Mouse (Mus musculus): ENCODE measurements at regions not wholly inside any gene's neighbourhood (a gene's known extent, or its start where the extent isn't known, plus 50 kb on each side); places are given as distances from the start of the nearest gene placed in this dataset.

- no peak for DNase-seq
Measured at GRCm38 (mm10) chr4:127862875-127863274, 107.9 kb downstream of the CK137956 start.

- DNase-seq = no peak
Measured at GRCm38 (mm10) chr4:127861319-127862117, 109.2 kb downstream of the CK137956 start.

GRCm38 (mm10) chr4:127860271-127860670 is 110.5 kb downstream of the CK137956 start:
- no peak for DNase-seq

- DNase-seq = no peak
Measured at GRCm38 (mm10) chr4:127859505-127859904, 111.2 kb downstream of the CK137956 start.

- no peak for DNase-seq
Measured at GRCm38 (mm10) chr4:127858566-127858965, 112.2 kb downstream of the CK137956 start.

GRCm38 (mm10) chr4:127855836-127856235 is 114.9 kb downstream of the CK137956 start:
- no peak for DNase-seq

- no peak for DNase-seq
Measured at GRCm38 (mm10) chr4:127854776-127855409, 115.9 kb downstream of the CK137956 start.

- DNase-seq = no peak
Measured at GRCm38 (mm10) chr4:127849306-127849705, 121.4 kb downstream of the CK137956 start.

GRCm38 (mm10) chr4:127846321-127846720 is 124.4 kb downstream of the CK137956 start:
- DNase-seq = no peak

GRCm38 (mm10) chr4:127843421-127843820 is 127.3 kb downstream of the CK137956 start:
- DNase-seq = no peak

GRCm38 (mm10) chr4:127833668-127834067 is 137.1 kb downstream of the CK137956 start:
- DNase-seq = no peak

GRCm38 (mm10) chr4:127826988-127827387 is 143.8 kb downstream of the CK137956 start:
- DNase-seq = no peak

- no peak for DNase-seq
Measured at GRCm38 (mm10) chr4:127819501-127819900, 151.2 kb downstream of the CK137956 start.

GRCm38 (mm10) chr4:127819009-127819408 is 151.7 kb downstream of the CK137956 start:
- no peak for DNase-seq

- no peak for DNase-seq
Measured at GRCm38 (mm10) chr4:127814631-127815030, 156.1 kb downstream of the CK137956 start.

GRCm38 (mm10) chr4:127812047-127812545 is 158.7 kb downstream of the CK137956 start:
- DNase-seq = no peak

- no peak for DNase-seq
Measured at GRCm38 (mm10) chr4:127810899-127811510, 159.7 kb downstream of the CK137956 start.

GRCm38 (mm10) chr4:127809006-127809405 is 161.7 kb downstream of the CK137956 start:
- DNase-seq = no peak

- DNase-seq = no peak
Measured at GRCm38 (mm10) chr4:127789206-127789605, 181.5 kb downstream of the CK137956 start.

- peak; percentile 3 for DNase-seq
Measured at GRCm38 (mm10) chr4:127785786-127786185, 185.0 kb downstream of the CK137956 start.

GRCm38 (mm10) chr4:127771966-127772500 is 198.7 kb downstream of the CK137956 start:
- no peak for DNase-seq

- DNase-seq = no peak
Measured at GRCm38 (mm10) chr4:127763736-127764135, 207.0 kb downstream of the CK137956 start.

- no peak for DNase-seq
Measured at GRCm38 (mm10) chr4:127758961-127759360, 211.8 kb downstream of the CK137956 start.
